Mouse (Mus musculus) olfactory bulb, adult 2 months (tissue): Measurements from ENCODE around the gene Tnrc6c.

Experiments
- CTCF ChIP-seq: fragments of 200-500 bp; IDR thresholded peaks from 2 replicates; pipeline ENCODE4 v1.5.1; 2012; ENCODE audit warnings: low read depth, mild to moderate bottlenecking, low read length, moderate library complexity; ENCODE audit not compliant: insufficient read depth
- POLR2A ChIP-seq: fragments of 200-500 bp; IDR thresholded peaks from 2 replicates; pipeline ENCODE4 v1.6.1; 2012; ENCODE audit warnings: mild to moderate bottlenecking, low read depth, low read length, moderate library complexity; ENCODE audit not compliant: insufficient read depth

GRCm38 (mm10) chr11:117794035-117794551 lies 140.0 kb downstream of the Tnrc6c start:
- TF ChIP-seq POLR2A (no peak), CTCF (no peak)
